In the genomic region with DNA sequence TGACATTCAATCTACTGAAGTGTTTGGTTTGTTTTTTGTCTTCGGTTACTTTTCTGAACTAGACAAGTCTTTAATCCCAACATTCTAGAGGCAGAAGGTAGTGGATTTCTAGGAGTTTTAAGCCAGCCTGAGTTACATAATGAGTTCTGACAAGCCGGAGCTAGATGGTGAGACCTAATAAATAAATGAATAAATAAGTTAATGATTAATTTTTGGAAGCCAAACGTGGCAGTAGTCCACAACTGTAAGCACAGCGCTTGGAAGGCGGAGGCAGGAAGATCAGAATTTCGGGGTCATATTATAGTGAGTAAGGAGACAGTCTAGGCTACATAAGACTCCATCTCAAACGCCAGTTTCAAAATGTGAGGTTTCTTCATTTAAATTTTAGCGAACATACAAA, we compare ENCODE assay signal across 8 mouse cellular contexts. TPM values are rescaled to one million over a fixed set of nuclear protein-coding genes. Genes with fewer than 3 reads are reported as not detected.
DNase-seq lines count a peak whose midpoint lies in the region; ATAC-seq and TF ChIP-seq lines count a peak whose summit lies in the region.

No protein-coding gene starts in this region.

- no peaks in the 10 kb centered on the region for H3K36me3 ChIP-seq in embryonic facial prominence, embryonic 10.5 days (replicated peaks)
- no peaks in the 10 kb centered on the region for H3K36me3 ChIP-seq in intestine, postnatal 0 days (ENCODE audit: control insufficient read depth, insufficient read depth)
- H3K36me3 ChIP-seq in macrophage (ENCODE audit: inconsistent target) = no peaks in the 10 kb centered on the region

- 0 out of 2 replicates have a peak overlapping the region, but pooled peaks have one; percentile 60 for H3K9ac ChIP-seq in intestine, postnatal 0 days (ENCODE audit: low read depth, low read length)

- no peak for TF ChIP-seq CTCF in gastrocnemius, adult 2 months (IDR thresholded peaks at IDR 0.05)
- TF ChIP-seq CTCF in intestine, postnatal 0 days (IDR thresholded peaks at IDR 0.05; ENCODE audit: low read depth) = no peak

- intact Hi-C loops in gastrocnemius, adult 2 months (cut with DNase I) = loop anchor here (1.0 to 5.0 kb wide), 2 partner anchors 34 to 231 kb away; no protein-coding TSS in a partner anchor

- H3K9me3 ChIP-seq in embryonic facial prominence, embryonic 10.5 days = no peaks in the 10 kb centered on the region
- H3K9me3 ChIP-seq in intestine, postnatal 0 days (ENCODE audit: control insufficient read depth) = no peaks in the 10 kb centered on the region

- peaks cover 10% of the 10 kb centered on the region; the same call in 1 of the 2 replicates for H3K27me3 ChIP-seq in embryonic facial prominence, embryonic 10.5 days (replicated peaks; ENCODE audit: low read depth, poor library complexity, severe bottlenecking)
- no peaks in the 10 kb centered on the region for H3K27me3 ChIP-seq in intestine, postnatal 0 days (replicated peaks; ENCODE audit: control insufficient read depth, insufficient read depth, low read length)

- H3K4me3 ChIP-seq in gastrocnemius, adult 2 months = peak overlapping the region; percentile 72
- peak overlapping the region; percentile 57 for H3K4me3 ChIP-seq in embryonic facial prominence, embryonic 10.5 days
- peak overlapping the region; percentile 41 for H3K4me3 ChIP-seq in intestine, postnatal 0 days (ENCODE audit: low read depth, low read length)
- H3K4me3 ChIP-seq in macrophage (ENCODE audit: inconsistent target) = peak overlapping the region; percentile 34

- peaks cover 11% of the 10 kb centered on the region; the same call in 1 of the 2 replicates for H3K79me2 ChIP-seq in macrophage (ENCODE audit: inconsistent target)

- no peak for DNase-seq in gastrocnemius, adult 2 months
- DNase-seq in gastrocnemius, adult 18-20 months (ENCODE audit: low spot score) = no peak
- DNase-seq in embryonic facial prominence, embryonic 10.5 days (ENCODE audit: low spot score) = no peak
- no peak for DNase-seq in cerebellum, postnatal 25 days
- no peak for DNase-seq in urinary bladder, postnatal 4 days (ENCODE audit: low spot score in 2 of 2)

- H3K27ac ChIP-seq in gastrocnemius, adult 2 months = peak overlapping the region; percentile 98
- H3K27ac ChIP-seq in embryonic facial prominence, embryonic 10.5 days (replicated peaks) = no peak overlapping the region
- no peak overlapping the region for H3K27ac ChIP-seq in intestine, postnatal 0 days (ENCODE audit: low read depth, low read length)
- H3K27ac ChIP-seq in macrophage = peak overlapping the region; percentile 15; the same call in 1 of the 2 replicates

- WGBS in embryonic facial prominence, embryonic 10.5 days = 68% methylated on average over 8 of the region's 8 CpGs
- 61% methylated on average over 8 of the region's 8 CpGs for WGBS in intestine, postnatal 0 days
- WGBS in macrophage (ENCODE audit: missing documents) = 80% methylated on average over 8 of the region's 8 CpGs

- peak overlapping the region; percentile 81 for H3K4me2 ChIP-seq in intestine, postnatal 0 days (replicated peaks; ENCODE audit: low read depth)

- H3K4me1 ChIP-seq in embryonic facial prominence, embryonic 10.5 days = peaks cover 12% of the 10 kb centered on the region
- no peaks in the 10 kb centered on the region for H3K4me1 ChIP-seq in intestine, postnatal 0 days (replicated peaks; ENCODE audit: control insufficient read depth, insufficient read depth, low read length)

- ATAC-seq in intestine, postnatal 0 days = no peak
- no peak for ATAC-seq in erythroid progenitor cell, adult 5-6 weeks (replicated peaks; ENCODE audit: low FRiP score, poor library complexity, severe bottlenecking)

RNA-seq across cellular contexts. Expression of a gene that starts 17.9 kb away (rescaled TPM):
- 100 to 1,000 TPM in 1 of 2 experiments, 10 to 100 TPM in 1; 84.9 to 302 TPM for total RNA-seq in gastrocnemius, adult 2 months (2021)
- total RNA-seq in gastrocnemius, adult 18-20 months (2021) = 100 to 1,000 TPM; 140 to 400 TPM
- 15.4 and 17.0 TPM in 2 replicates for polyA plus RNA-seq in embryonic facial prominence, embryonic 10.5 days (2016; fragmentation: Nextera tagmentation; extraction: Ambion mirVana)
- 12.7 and 13.4 TPM in 2 replicates for polyA plus RNA-seq in intestine, postnatal 0 days (2015; fragmentation: Nextera tagmentation; extraction: Ambion mirVana)
- 1,000 to 10,000 TPM in 2 of 26 experiments, 100 to 1,000 TPM in 24; 111 to 1,491 (median 237) TPM for total RNA-seq in macrophage (2018; cell fraction: chromatin; rRNA removed)
- 100 to 1,000 TPM in 2 of 26 experiments, 10 to 100 TPM in 24; 30.1 to 146 (median 53.5) TPM for total RNA-seq in macrophage (2018; cell fraction: cytosol; rRNA removed)
- 100 to 1,000 TPM in 21 of 26 experiments, 10 to 100 TPM in 5; 72.7 to 734 (median 143) TPM for total RNA-seq in macrophage (2018; cell fraction: nucleus; rRNA removed)
- 29.8 to 38.1 TPM (median 29.9 TPM) in 3 replicates for polyA plus RNA-seq in macrophage (2018)
- 8.0 and 14.1 TPM in 2 replicates for total RNA-seq in erythroid progenitor cell, adult 5-6 weeks (2015; ENCODE audit: low replicate concordance)
- total RNA-seq in erythroid progenitor cell, adult 5-6 weeks (2017; ENCODE audit: low replicate concordance) = 1.1 and 3.2 TPM in 2 replicates

Comparison
In these comparisons a context has a peak if more than half of its experiments do, and no peak if none do; other contexts are left out.
1. H3K27ac ChIP-seq: peak in gastrocnemius, adult 2 months (single experiment) and macrophage (single experiment); none in embryonic facial prominence, embryonic 10.5 days (single experiment) and intestine, postnatal 0 days (single experiment).
2. RNA of a gene that starts 17.9 kb away (total RNA-seq): 140 to 400 TPM in gastrocnemius, adult 18-20 months and 84.9 to 302 TPM in gastrocnemius, adult 2 months; 1.1 to 14.1 TPM in erythroid progenitor cell, adult 5-6 weeks; every median in the first group is over 4 times any median in the second.
3. Peak in every context shown above with its lines, with median percentiles within 50 percentile points of each other: H3K4me3 ChIP-seq.